Mouse (Mus musculus): Measurements from ENCODE around the gene Skil.
"Not testable (repeated sequence)": the region's sequence is repeated elsewhere in the genome, so short reads cannot be mapped to it uniquely, and the experiment has no call there.

- TF ChIP-seq POLR2A (IDR thresholded peaks at IDR 0.05; ENCODE audit: borderline replicate concordance, insufficient read depth, low read length); CTCF (IDR thresholded peaks at IDR 0.05; ENCODE audit: borderline replicate concordance, insufficient read depth, low read depth, low read length): not testable (repeated sequence)
These were observed 41.7 kb downstream of the Skil start for GRCm38 (mm10) chr3:31136591-31136990.
